Mouse (Mus musculus): ENCODE results near the gene Gm3285. TPM values are rescaled to one million over a fixed set of nuclear protein-coding genes. Genes with fewer than 3 reads are reported as not detected.

Gene Gm3285
- polyA plus RNA-seq, 1 experiment from 2014 or later: not detected

DNA sequence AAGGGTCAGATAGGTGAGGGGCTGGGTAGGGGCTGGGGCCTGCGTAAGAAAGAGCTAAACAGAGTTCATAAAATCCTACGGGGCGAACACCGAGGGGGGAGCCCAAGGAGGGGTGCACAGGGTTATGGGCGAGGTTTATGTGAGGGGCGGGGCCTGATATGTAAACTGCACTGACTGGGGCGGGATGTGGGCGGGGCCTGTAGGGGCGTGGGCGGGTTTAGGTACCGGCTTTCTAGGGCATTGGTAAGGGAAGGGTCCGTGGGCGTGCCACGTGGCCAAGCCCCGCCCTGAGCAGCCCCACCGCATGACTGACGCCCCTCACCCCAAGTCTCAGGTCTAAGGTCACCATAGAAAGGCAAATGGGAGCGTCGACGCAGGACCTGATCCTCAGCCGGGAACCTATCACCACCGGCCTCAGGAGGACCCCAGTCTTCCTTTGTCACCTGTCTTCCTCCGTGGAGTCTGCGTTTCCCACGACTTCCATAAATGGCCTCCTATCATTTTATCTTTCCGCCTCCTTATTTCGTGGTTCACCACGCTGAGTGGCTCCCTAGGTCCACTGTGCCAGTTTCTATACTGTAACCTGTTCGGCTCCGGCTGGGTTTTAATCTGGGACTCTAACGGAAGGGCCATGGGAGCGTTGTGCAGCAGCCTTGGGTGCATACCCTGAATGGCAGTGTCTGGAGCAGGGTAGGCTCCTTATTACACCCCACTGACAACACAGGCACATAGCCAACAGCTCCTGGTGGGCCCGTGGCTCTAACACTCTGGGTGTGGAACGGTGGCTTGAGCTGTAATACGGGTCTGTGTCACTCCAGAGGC is 41.3 kb downstream of the Gm3285 start:
- Histone ChIP-seq H3K4me3 (ENCODE audit: low read depth, low read length) (peak overlapping the region; percentile 62), H3K4me1 (replicated peaks; ENCODE audit: control insufficient read depth, insufficient read depth, low read length) (0 out of 2 replicates have a peak, but pooled peaks cover 2% of the 10 kb centered on the region), H3K27me3 (replicated peaks; ENCODE audit: control insufficient read depth, insufficient read depth, low read length) (peaks cover 10% of the 10 kb centered on the region), H3K9ac (ENCODE audit: low read depth, low read length) (no peak overlapping the region), H3K27ac (ENCODE audit: low read depth, low read length) (no peak overlapping the region), H3K36me3 (ENCODE audit: control insufficient read depth, insufficient read depth, low read length) (no peaks in the 10 kb centered on the region), H3K4me2 (peak overlapping the region; percentile 81), H3K9me3 (ENCODE audit: control insufficient read depth, low read length) (no peaks in the 10 kb centered on the region)
- ATAC-seq (replicated peaks; ENCODE audit: low FRiP score): peak; percentile 76
- DNase-seq (ENCODE audit: low spot score): peak; percentile 83
- WGBS: 8% methylated on average over 35 of the region's 35 CpGs

Other genes starting within 250 kb of the Gm3285 start
- gene Ube2g2, start 239.7 kb upstream of the Gm3285 start, polyA plus RNA-seq (2014; fragmentation: Nextera tagmentation; extraction: Ambion mirVana): 62.1 and 67.9 TPM in 2 replicates
- gene Tspear, start 175.4 kb upstream of the Gm3285 start, polyA plus RNA-seq (2014; fragmentation: Nextera tagmentation; extraction: Ambion mirVana): 0.16 TPM in 1 of 2 replicates, not detected in the other
- not detected in 2 replicates for gene Gm19402, start 171.2 kb upstream of the Gm3285 start, polyA plus RNA-seq (2014; fragmentation: Nextera tagmentation; extraction: Ambion mirVana)
- not detected in 2 replicates for gene Gm9508, start 164.7 kb upstream of the Gm3285 start, polyA plus RNA-seq (2014; fragmentation: Nextera tagmentation; extraction: Ambion mirVana)
- gene Gm10272, start 155.3 kb upstream of the Gm3285 start, polyA plus RNA-seq (2014; fragmentation: Nextera tagmentation; extraction: Ambion mirVana): not detected in 2 replicates
- not detected in 2 replicates for gene Gm10024, start 150.5 kb upstream of the Gm3285 start, polyA plus RNA-seq (2014; fragmentation: Nextera tagmentation; extraction: Ambion mirVana)
- gene Gm10142, start 146.2 kb upstream of the Gm3285 start, polyA plus RNA-seq (2014; fragmentation: Nextera tagmentation; extraction: Ambion mirVana): not detected in 2 replicates
- gene Krtap12-1, start 141.4 kb upstream of the Gm3285 start, polyA plus RNA-seq (2014; fragmentation: Nextera tagmentation; extraction: Ambion mirVana): not detected in 2 replicates
- gene Gm10100, start 135.5 kb upstream of the Gm3285 start, polyA plus RNA-seq (2014; fragmentation: Nextera tagmentation; extraction: Ambion mirVana): not detected in 2 replicates
- gene Gm18596, start 119.3 kb upstream of the Gm3285 start, polyA plus RNA-seq (2014; fragmentation: Nextera tagmentation; extraction: Ambion mirVana): not detected in 2 replicates
- not detected in 2 replicates for gene Gm9736, start 110.6 kb upstream of the Gm3285 start, polyA plus RNA-seq (2014; fragmentation: Nextera tagmentation; extraction: Ambion mirVana)
- not detected in 2 replicates for gene Gm3233, start 102.3 kb upstream of the Gm3285 start, polyA plus RNA-seq (2014; fragmentation: Nextera tagmentation; extraction: Ambion mirVana)
- not detected in 2 replicates for gene Gm3238, start 90.7 kb upstream of the Gm3285 start, polyA plus RNA-seq (2014; fragmentation: Nextera tagmentation; extraction: Ambion mirVana)
- gene Gm7138, start 85.0 kb upstream of the Gm3285 start, polyA plus RNA-seq (2014; fragmentation: Nextera tagmentation; extraction: Ambion mirVana): not detected in 2 replicates
- gene Gm3250, start 79.4 kb upstream of the Gm3285 start, polyA plus RNA-seq (2014; fragmentation: Nextera tagmentation; extraction: Ambion mirVana): not detected in 2 replicates
- gene Gm7137, start 73.8 kb upstream of the Gm3285 start, polyA plus RNA-seq (2014; fragmentation: Nextera tagmentation; extraction: Ambion mirVana): not detected in 2 replicates
- not detected in 2 replicates for gene Gm9639, start 66.9 kb upstream of the Gm3285 start, polyA plus RNA-seq (2014; fragmentation: Nextera tagmentation; extraction: Ambion mirVana)
- gene Gm19668, start 62.8 kb upstream of the Gm3285 start, polyA plus RNA-seq (2014; fragmentation: Nextera tagmentation; extraction: Ambion mirVana): not detected in 2 replicates
- gene Gm9507, start 50.1 kb upstream of the Gm3285 start, polyA plus RNA-seq (2014; fragmentation: Nextera tagmentation; extraction: Ambion mirVana): not detected in 2 replicates
- not detected in 2 replicates for gene Gm2696, start 47.3 kb upstream of the Gm3285 start, polyA plus RNA-seq (2014; fragmentation: Nextera tagmentation; extraction: Ambion mirVana)
- not detected in 2 replicates for gene Krtap10-4, start 34.9 kb upstream of the Gm3285 start, polyA plus RNA-seq (2014; fragmentation: Nextera tagmentation; extraction: Ambion mirVana)
- gene Krtap10-10, start 26.0 kb upstream of the Gm3285 start, polyA plus RNA-seq (2014; fragmentation: Nextera tagmentation; extraction: Ambion mirVana): not detected in 2 replicates
- gene Gm36176, start 15.2 kb upstream of the Gm3285 start, polyA plus RNA-seq (2014; fragmentation: Nextera tagmentation; extraction: Ambion mirVana): not detected in 2 replicates
- gene Gm10318, start 9.1 kb upstream of the Gm3285 start, polyA plus RNA-seq (2014; fragmentation: Nextera tagmentation; extraction: Ambion mirVana): not detected in 2 replicates
- 8.2 and 10.0 TPM in 2 replicates for gene Lrrc3, start 40.6 kb downstream of the Gm3285 start, polyA plus RNA-seq (2014; fragmentation: Nextera tagmentation; extraction: Ambion mirVana)
- 1.2 TPM in 2 replicates for gene Trpm2, start 108.6 kb downstream of the Gm3285 start, polyA plus RNA-seq (2014; fragmentation: Nextera tagmentation; extraction: Ambion mirVana)
- gene 1810043G02Rik, start 116.5 kb downstream of the Gm3285 start, polyA plus RNA-seq (2014; fragmentation: Nextera tagmentation; extraction: Ambion mirVana): 12.1 and 12.8 TPM in 2 replicates
- gene Pfkl, start 148.1 kb downstream of the Gm3285 start, polyA plus RNA-seq (2014; fragmentation: Nextera tagmentation; extraction: Ambion mirVana): 245 and 255 TPM in 2 replicates
- gene Dnmt3l, start 180.0 kb downstream of the Gm3285 start, polyA plus RNA-seq (2014; fragmentation: Nextera tagmentation; extraction: Ambion mirVana): not detected in 2 replicates
- 0.16 and 0.51 TPM in 2 replicates for gene Aire, start 181.6 kb downstream of the Gm3285 start, polyA plus RNA-seq (2014; fragmentation: Nextera tagmentation; extraction: Ambion mirVana)
- 3.5 and 4.2 TPM in 2 replicates for gene Icosl, start 207.3 kb downstream of the Gm3285 start, polyA plus RNA-seq (2014; fragmentation: Nextera tagmentation; extraction: Ambion mirVana)